Mouse (Mus musculus) heart, postnatal 0 days (tissue): ENCODE results near the gene Trim17. TPM values are rescaled to one million over a fixed set of nuclear protein-coding genes. Genes with fewer than 3 reads are reported as not detected.

Experiments
- ATAC-seq: fragments of 200-750 bp; cut with Nextera tagmentation; 2 replicates; pipeline ENCODE4 v1.8.0; 2017; ENCODE audit warnings: low read depth, moderate number of reproducible peaks, moderate library complexity; ENCODE audit not compliant: insufficient read depth
- DNase-seq: peaks from one replicate; pipeline ENCODE4 v3.0.0-alpha.2; 2016; ENCODE audit warnings: low spot score
- H3K27ac ChIP-seq: fragments of 300-500 bp; sonication (generic); 2 replicates; pipeline ENCODE4 v1.5.1; 2014; ENCODE audit warnings: low read depth, mild to moderate bottlenecking
- H3K27me3 ChIP-seq: fragments of 300-500 bp; sonication (generic); 2 replicates; pipeline ENCODE4 v1.6.1; 2014; ENCODE audit warnings: low read length, mixed read lengths; ENCODE audit not compliant: control insufficient read depth, insufficient read depth
- H3K36me3 ChIP-seq: fragments of 300-500 bp; sonication (generic); replicated peaks from 2 replicates; pipeline ENCODE4 v1.6.1; 2014; ENCODE audit warnings: low read length, mixed read lengths; ENCODE audit not compliant: control insufficient read depth, insufficient read depth
- H3K4me1 ChIP-seq: fragments of 300-500 bp; sonication (generic); 2 replicates; pipeline ENCODE4 v1.6.1; 2014; ENCODE audit warnings: antibody characterized with exemption; ENCODE audit not compliant: control insufficient read depth, insufficient read depth
- H3K4me2 ChIP-seq: fragments of 300-500 bp; sonication (generic); 2 replicates; pipeline ENCODE4 v1.6.1; 2014; ENCODE audit warnings: low read depth, mild to moderate bottlenecking, low read length, moderate library complexity
- H3K4me3 ChIP-seq: fragments of 300-500 bp; sonication (generic); 2 replicates; pipeline ENCODE4 v1.5.1; 2014; ENCODE audit warnings: low read depth, low read length
- H3K9ac ChIP-seq: fragments of 300-500 bp; sonication (generic); replicated peaks from 2 replicates; pipeline ENCODE4 v1.6.1; 2014; ENCODE audit warnings: low read depth, low read length, mixed read lengths
- H3K9me3 ChIP-seq: fragments of 300-500 bp; sonication (generic); replicated peaks from 2 replicates; pipeline ENCODE4 v1.6.1; 2016; ENCODE audit warnings: low read length; ENCODE audit not compliant: control insufficient read depth
- CTCF ChIP-seq: IDR thresholded peaks from 2 replicates; pipeline ENCODE4 v1.5.1; 2016; ENCODE audit warnings: antibody characterized with exemption, control low read depth, low read depth
- EP300 ChIP-seq: IDR thresholded peaks from 2 replicates; pipeline ENCODE4 v1.6.1; 2016; ENCODE audit warnings: antibody characterized with exemption, low read depth
- WGBS: fragments of 180-500 bp; shearing (Covaris S2); extraction: QIAGEN DNeasy Blood & Tissue Kit; methylation state at CpG from one replicate; pipeline ENCODE4 v1.1.7; 2014; 5-methylcytosine and 5-hydroxymethylcytosine counted together
- polyA plus RNA-seq: library from polyadenylated mRNA; unstranded; fragments of >200 nt; fragmentation: Nextera tagmentation; extraction: Ambion mirVana; gene quantifications from 2 replicates; pipeline ENCODE4 v1.2.1, GENCODE M21; 2015
- total RNA-seq: library from RNA; depleted of rRNA; stranded (reverse); fragments of >200 nt; gene quantifications from 2 replicates; pipeline ENCODE4 v1.2.3, GENCODE M21; 2014; ENCODE audit warnings: low replicate concordance

The Trim17 gene
- total and polyA plus RNA-seq, 2 experiments from 2014 or later, result 0.33 TPM; not detected in 1

- Histone ChIP-seq H3K27ac (no peak overlapping the region), H3K4me1 (peaks cover 78% of the 10 kb centered on the region), H3K4me2 (peak overlapping the region; percentile 50), H3K27me3 (peaks cover 5% of the 10 kb centered on the region; the same call in 1 of the 2 replicates), H3K9ac (no peak overlapping the region), H3K4me3 (peak overlapping the region; percentile 29), H3K9me3 (no peaks in the 10 kb centered on the region), H3K36me3 (peaks cover 32% of the 10 kb centered on the region)
- DNase-seq (no peak), ATAC-seq (no peak)
- TF ChIP-seq EP300, result no peak
- TF ChIP-seq CTCF, result peak; percentile 19; the same call in 1 of the 2 replicates
- 9% methylated on average over 34 of the region's 35 CpGs for WGBS
Measured at GRCm38 (mm10) chr11:58994337-58994826, 39.9 kb downstream of the Trim17 start.

DNA sequence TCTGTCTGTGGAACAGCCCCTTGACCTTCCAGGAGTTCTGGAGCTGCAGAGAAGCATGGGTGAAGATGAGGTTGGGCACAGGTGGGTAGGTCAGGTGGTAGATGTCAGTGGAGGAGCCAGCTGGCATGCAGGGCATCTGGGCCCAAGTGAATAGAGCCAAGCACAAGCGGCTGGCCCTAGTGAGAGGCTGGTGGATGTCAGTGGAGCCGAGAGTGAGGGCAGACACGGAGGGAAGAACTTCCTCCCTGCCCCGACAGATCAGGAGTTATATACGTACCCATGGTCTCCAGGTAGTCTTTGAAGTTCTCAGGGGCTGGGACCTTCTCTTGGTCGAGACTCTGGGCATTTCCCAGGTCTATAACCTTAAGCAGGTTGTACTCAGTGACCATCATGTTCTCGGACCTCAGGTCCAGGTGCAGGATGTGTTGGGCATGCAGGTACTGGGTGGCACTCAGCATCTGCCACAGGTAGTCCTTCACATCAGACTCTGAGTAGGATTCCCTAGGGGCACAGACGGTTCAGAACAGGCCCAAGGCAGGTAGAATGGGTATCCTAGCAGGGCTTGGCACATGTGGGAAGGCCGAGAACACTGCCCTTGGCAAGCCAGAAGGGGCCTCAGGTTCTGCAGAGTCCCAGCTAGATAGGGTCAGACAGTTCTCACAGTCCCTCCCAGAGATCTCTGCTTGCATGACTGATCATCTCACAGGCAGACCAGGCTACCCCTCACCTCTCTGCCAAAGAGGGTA is 40.7 kb downstream of the Trim17 start:
- H3K27ac ChIP-seq, result no peak overlapping the region
- TF ChIP-seq EP300 (no peak), CTCF (no peak)
- H3K9ac ChIP-seq, result no peak overlapping the region
- peak overlapping the region; percentile 24; the same call in 1 of the 2 replicates for H3K4me2 ChIP-seq
- DNase-seq, result no peak
- H3K27me3 ChIP-seq, result peaks cover 5% of the 10 kb centered on the region; the same call in 1 of the 2 replicates
- no peak overlapping the region for H3K4me3 ChIP-seq
- H3K4me1 ChIP-seq, result peaks cover 83% of the 10 kb centered on the region
- ATAC-seq, result no peak
- no peaks in the 10 kb centered on the region for H3K9me3 ChIP-seq
- WGBS, result 84% methylated on average over 9 of the region's 9 CpGs
- H3K36me3 ChIP-seq, result peaks cover 24% of the 10 kb centered on the region

GRCm38 (mm10) chr11:58995807-58996370 is 41.4 kb downstream of the Trim17 start:
- Histone ChIP-seq H3K4me2 (peak overlapping the region; percentile 24), H3K9me3 (no peaks in the 10 kb centered on the region), H3K27ac (no peak overlapping the region), H3K4me3 (no peak overlapping the region), H3K9ac (no peak overlapping the region; the same call in 1 of the 2 replicates), H3K36me3 (peaks cover 23% of the 10 kb centered on the region), H3K4me1 (peaks cover 82% of the 10 kb centered on the region), H3K27me3 (peaks cover 5% of the 10 kb centered on the region; the same call in 1 of the 2 replicates)
- no peak for ATAC-seq
- TF ChIP-seq CTCF (peak; percentile 12; the same call in 1 of the 2 replicates), EP300 (no peak)
- 39% methylated on average over 12 of the region's 12 CpGs for WGBS
- DNase-seq, result no peak

- no peak; the same call in 1 of the 2 replicates for TF ChIP-seq EP300
- no peak for TF ChIP-seq CTCF
- Histone ChIP-seq H3K4me1 (peaks cover 77% of the 10 kb centered on the region), H3K27ac (peak overlapping the region; percentile 84; the same call in 1 of the 2 replicates), H3K4me2 (peak overlapping the region; percentile 64), H3K4me3 (peak overlapping the region; percentile 40), H3K9ac (peak overlapping the region; percentile 9; the same call in 1 of the 2 replicates), H3K36me3 (peaks cover 23% of the 10 kb centered on the region), H3K27me3 (peaks cover 5% of the 10 kb centered on the region; the same call in 1 of the 2 replicates), H3K9me3 (no peaks in the 10 kb centered on the region)
- 29% methylated on average over 5 of the region's 5 CpGs for WGBS
- DNase-seq, result no peak
- ATAC-seq, result no peak
Measured at GRCm38 (mm10) chr11:58997541-58997940, 43.1 kb downstream of the Trim17 start.

DNA sequence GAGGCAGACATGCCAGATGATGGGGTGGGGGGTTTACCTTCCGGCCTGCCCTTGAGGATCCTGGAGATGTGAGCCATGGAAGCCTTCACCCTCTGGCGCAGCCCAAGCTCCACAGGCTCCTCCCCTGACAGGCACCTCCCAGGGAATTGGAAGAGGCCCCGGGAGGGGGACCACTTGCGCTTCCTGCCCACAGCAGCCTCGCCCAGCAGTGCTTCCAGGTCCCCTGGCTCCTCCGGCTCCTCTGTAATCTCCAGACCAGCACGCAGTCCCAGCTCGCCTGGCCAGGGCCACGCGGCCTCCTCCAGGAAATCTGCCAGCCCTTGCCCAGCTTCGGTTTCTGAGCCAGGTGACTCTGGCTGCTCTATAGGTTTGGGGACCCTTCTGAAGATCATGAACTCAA is 44.7 kb downstream of the Trim17 start:
- DNase-seq, result peak; percentile 89
- Histone ChIP-seq H3K4me2 (peak overlapping the region; percentile 64), H3K9me3 (no peaks in the 10 kb centered on the region), H3K36me3 (peaks cover 23% of the 10 kb centered on the region), H3K9ac (peak overlapping the region; percentile 48; the same call in 1 of the 2 replicates), H3K27me3 (peaks cover 5% of the 10 kb centered on the region; the same call in 1 of the 2 replicates), H3K27ac (peak overlapping the region; percentile 84), H3K4me3 (peak overlapping the region; percentile 40), H3K4me1 (peaks cover 69% of the 10 kb centered on the region)
- 12% methylated on average over 11 of the region's 11 CpGs for WGBS
- ATAC-seq, result peak; percentile 62
- TF ChIP-seq CTCF, result no peak
- TF ChIP-seq EP300, result no peak
